Mouse (Mus musculus) heart, embryonic 14.5 days (tissue): ENCODE data around the gene Rbms1. TPM values are rescaled to one million over a fixed set of nuclear protein-coding genes. Genes with fewer than 3 reads are reported as not detected.

ENCODE experiments used
- ATAC-seq: fragments of 200-750 bp; cut with Nextera tagmentation; 2 replicates; pipeline ENCODE4 v1.8.0; 2017; ENCODE audit warnings: low read depth, moderate TSS enrichment; ENCODE audit not compliant: insufficient number of reproducible peaks, insufficient read depth, low FRiP score
- H3K27ac ChIP-seq, 2 experiments: fragments of 200-500 bp in 1 of 2; fragments of 300-500 bp in 1 of 2; sonication (generic) in 1 of 2; replicated peaks in 1 of 2; 2 replicates each; pipeline ENCODE4 v1.5.1; 2012 to 2014; ENCODE audit warnings: low read depth in 2 of 2, low read length in 2 of 2, control low read depth in 1 of 2, mild to moderate bottlenecking in 1 of 2, mixed read lengths in 1 of 2; ENCODE audit not compliant: control insufficient read depth in 1 of 2, insufficient read depth in 1 of 2
- H3K27me3 ChIP-seq: fragments of 300-500 bp; sonication (generic); 2 replicates; pipeline ENCODE4 v1.6.1; 2014; ENCODE audit warnings: mild to moderate bottlenecking, low read length, control low read depth; ENCODE audit not compliant: control insufficient read depth, insufficient read depth
- H3K36me3 ChIP-seq: fragments of 300-500 bp; sonication (generic); 2 replicates; pipeline ENCODE4 v1.6.1; 2014; ENCODE audit warnings: mild to moderate bottlenecking, control low read depth, low read length, mixed read lengths; ENCODE audit not compliant: control insufficient read depth, insufficient read depth
- H3K4me1 ChIP-seq, 2 experiments: fragments of 200-500 bp in 1 of 2; fragments of 300-500 bp in 1 of 2; sonication (generic) in 1 of 2; 2 replicates each; pipeline ENCODE4 v1.6.1; 2012 to 2014; ENCODE audit warnings: low read length in 2 of 2, control low read depth in 1 of 2, mixed read lengths in 1 of 2; ENCODE audit not compliant: control insufficient read depth in 2 of 2, insufficient read depth in 2 of 2
- H3K4me2 ChIP-seq: fragments of 300-500 bp; sonication (generic); 2 replicates; pipeline ENCODE4 v1.6.1; 2014; ENCODE audit warnings: mild to moderate bottlenecking, low read length
- H3K4me3 ChIP-seq, 2 experiments: fragments of 200-500 bp in 1 of 2; fragments of 300-500 bp in 1 of 2; sonication (generic) in 1 of 2; 2 replicates each; pipeline ENCODE4 v1.5.1; 2012 to 2014; ENCODE audit warnings: low read length in 2 of 2, mild to moderate bottlenecking in 2 of 2, control low read depth in 1 of 2, low read depth in 1 of 2, moderate library complexity in 1 of 2; ENCODE audit not compliant: control insufficient read depth in 1 of 2, insufficient read depth in 1 of 2
- H3K9ac ChIP-seq: fragments of 300-500 bp; sonication (generic); 2 replicates; pipeline ENCODE4 v1.6.1; 2014; ENCODE audit warnings: mild to moderate bottlenecking, low read length
- H3K9me3 ChIP-seq: fragments of 300-500 bp; sonication (generic); 2 replicates; pipeline ENCODE4 v1.6.1; 2016; ENCODE audit warnings: low read length, control low read depth; ENCODE audit not compliant: control insufficient read depth
- WGBS: fragments of 180-500 bp; shearing (Covaris S2); extraction: QIAGEN DNeasy Blood & Tissue Kit; methylation state at CpG from one replicate; pipeline ENCODE4 v1.1.7; 2014; 5-methylcytosine and 5-hydroxymethylcytosine counted together
- polyA plus RNA-seq: library from polyadenylated mRNA; unstranded; fragments of >200 nt; fragmentation: Nextera tagmentation; extraction: Ambion mirVana; gene quantifications from 2 replicates; pipeline ENCODE4 v1.2.1, GENCODE M21; 2014

Gene Rbms1
- polyA plus RNA-seq: 79.7 and 84.8 TPM in 2 replicates

DNA sequence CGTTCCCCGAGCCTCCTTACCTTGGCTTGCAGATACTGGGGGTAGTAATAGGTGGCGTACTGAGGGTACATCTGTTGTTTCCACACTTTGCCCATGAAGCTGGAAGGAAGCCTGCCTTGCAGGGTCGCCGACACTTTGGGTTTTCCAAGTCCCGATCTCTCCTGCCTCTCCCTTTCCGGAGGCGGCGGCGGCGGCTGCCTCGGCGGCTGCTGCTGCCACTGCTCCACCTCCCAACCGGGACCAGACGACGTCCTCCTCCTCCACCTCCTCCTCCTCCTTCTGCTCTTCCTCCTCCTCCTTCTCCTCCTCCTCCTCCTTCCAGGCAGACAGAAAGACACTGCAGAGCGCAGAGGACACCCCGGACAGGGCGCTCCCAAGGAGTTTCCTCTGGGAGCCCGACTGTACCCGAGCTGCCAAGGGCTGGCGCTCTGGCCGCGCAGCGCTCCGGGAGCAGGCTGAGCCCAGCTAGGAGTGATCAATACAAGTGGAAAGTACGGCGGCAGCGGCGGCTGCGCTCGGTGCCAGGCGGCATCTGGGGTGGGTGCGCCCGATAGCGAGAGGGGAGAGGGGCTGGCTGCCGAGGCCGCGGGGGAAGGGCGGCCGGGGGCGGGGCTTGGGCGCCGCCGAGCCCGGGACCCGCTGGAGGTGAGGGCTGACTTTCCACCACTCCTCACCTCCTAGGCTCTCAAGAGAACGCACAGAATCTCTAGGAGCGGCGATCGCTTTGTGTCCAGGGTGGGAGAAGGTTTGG lies at the start of gene Rbms1:
Gene Rbms1, minus strand, starts transcription at position 522 of the 751 bp plus-strand sequence.
- H3K4me1 ChIP-seq: peaks cover 4 to 16% of the 10 kb centered on the region in 2 experiments; a peak in 3 of 4 replicates
- peak within 1 kb of the TSS; percentile 74 for H3K4me2 ChIP-seq
- H3K27me3 ChIP-seq: no peaks in the 10 kb centered on the region
- H3K9ac ChIP-seq: peak within 1 kb of the TSS; percentile 97
- no peaks in the 10 kb centered on the region for H3K9me3 ChIP-seq
- H3K4me3 ChIP-seq: peak within 1 kb of the TSS; percentile 88 to 96
- peaks cover 4% of the 10 kb centered on the region; the same call in 1 of the 2 replicates for H3K36me3 ChIP-seq
- peak; percentile 86 for ATAC-seq
- WGBS: 2% methylated on average over 50 of the region's 51 CpGs
- H3K27ac ChIP-seq: peak within 1 kb of the TSS; percentile 97 to 98

DNA sequence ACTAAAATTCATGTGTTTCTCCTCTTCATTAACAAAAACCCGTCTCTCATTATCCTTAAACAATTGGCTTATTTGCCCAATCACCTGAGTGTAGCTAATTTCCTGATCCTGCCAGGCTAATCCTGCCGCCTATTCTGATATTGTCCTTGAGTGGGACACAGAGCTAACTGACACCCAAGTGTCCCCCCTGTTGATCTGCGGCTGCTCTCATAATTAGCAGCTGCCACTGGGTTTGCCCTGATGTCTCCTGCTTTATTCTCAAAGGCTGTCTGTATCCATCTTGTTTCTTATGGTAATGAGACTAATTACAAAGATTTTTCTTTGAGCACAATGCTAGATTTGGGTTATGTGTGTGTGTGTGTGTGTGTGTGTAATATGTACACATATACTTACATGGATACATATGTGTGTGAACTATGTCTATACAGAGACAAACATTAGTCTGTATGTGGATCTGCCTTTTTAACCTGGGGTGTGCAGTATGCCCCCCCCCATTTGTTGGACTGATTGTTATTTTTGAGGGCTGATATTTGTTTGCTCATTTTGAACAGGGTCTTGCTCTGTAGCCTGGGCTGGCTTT lies 49.3 kb upstream of the Rbms1 start:
- H3K9me3 ChIP-seq: no peaks in the 10 kb centered on the region
- H3K4me2 ChIP-seq: no peak overlapping the region
- peaks cover 0 to 2% of the 10 kb centered on the region in 2 experiments; a peak in 1 of 4 replicates for H3K4me1 ChIP-seq
- H3K36me3 ChIP-seq: no peaks in the 10 kb centered on the region
- no peak overlapping the region for H3K4me3 ChIP-seq
- no peak overlapping the region for H3K9ac ChIP-seq
- H3K27me3 ChIP-seq: no peaks in the 10 kb centered on the region
- no peak for ATAC-seq
- WGBS: 75% methylated on average over 3 of the region's 3 CpGs
- no peak overlapping the region for H3K27ac ChIP-seq

DNA sequence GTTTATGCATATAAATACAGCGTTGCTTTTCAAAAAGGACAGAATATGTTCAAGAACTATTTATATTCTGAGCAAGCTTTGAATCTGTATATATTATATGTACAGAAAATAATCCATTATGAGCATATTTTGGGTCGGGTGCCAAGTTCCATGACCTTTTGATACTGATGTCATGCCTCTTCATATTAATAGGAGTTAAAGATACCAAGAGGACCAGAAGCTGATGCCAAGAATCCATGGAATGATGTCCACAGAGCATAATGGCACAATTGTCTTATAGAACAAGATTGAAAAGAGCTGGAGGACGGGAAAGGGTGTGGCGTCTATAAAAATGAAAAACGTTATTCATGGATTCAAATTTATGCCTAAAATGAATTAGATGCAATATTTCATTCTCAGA lies 23.3 kb upstream of the Rbms1 start:
- H3K4me2 ChIP-seq: no peak overlapping the region
- H3K4me1 ChIP-seq: peaks cover 0 to 7% of the 10 kb centered on the region in 2 experiments; a peak in 2 of 4 replicates
- no peak overlapping the region for H3K9ac ChIP-seq
- H3K27me3 ChIP-seq: no peaks in the 10 kb centered on the region
- no peak overlapping the region for H3K27ac ChIP-seq
- H3K4me3 ChIP-seq: no peak overlapping the region
- no peak for ATAC-seq
- no peaks in the 10 kb centered on the region for H3K36me3 ChIP-seq
- 55% methylated on average over 5 of the region's 5 CpGs for WGBS
- H3K9me3 ChIP-seq: no peaks in the 10 kb centered on the region

DNA sequence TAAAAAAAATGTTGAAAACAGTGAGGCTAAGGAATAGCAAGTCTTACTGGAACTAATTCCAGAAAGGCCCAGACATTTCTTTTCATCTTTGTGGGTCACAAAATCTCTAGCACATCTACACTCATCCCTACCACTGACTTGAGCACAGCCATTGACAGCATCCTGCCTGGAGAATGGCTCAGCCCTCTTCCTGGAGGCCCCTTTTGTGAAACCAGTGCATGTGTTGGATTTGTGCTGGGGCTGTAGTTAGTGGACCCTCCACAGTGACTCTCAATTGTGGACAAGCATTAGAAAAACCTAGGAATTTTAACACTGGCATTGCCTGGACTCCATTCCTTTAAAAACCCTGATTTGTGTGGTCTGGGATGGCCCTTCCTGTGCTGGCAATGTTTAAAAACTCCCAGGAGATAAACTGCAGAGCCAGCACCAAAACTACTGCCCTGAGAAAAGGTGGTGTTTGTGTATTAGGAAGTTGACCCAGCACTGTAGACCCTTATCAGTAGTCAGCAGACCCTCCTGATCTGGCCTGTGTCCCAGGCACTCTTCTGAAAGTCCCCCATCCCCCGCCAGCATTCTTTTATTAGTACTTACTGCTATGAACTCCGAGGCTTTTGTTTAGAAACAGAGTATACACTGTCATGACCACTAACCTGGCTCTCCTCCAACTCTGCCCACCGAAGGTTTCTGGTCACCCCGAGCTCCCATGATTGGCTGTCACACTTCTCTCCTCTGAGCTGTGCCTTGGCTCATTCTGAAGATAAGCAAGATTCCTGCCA lies 15.7 kb upstream of the Rbms1 start:
- WGBS: 1% methylated on average over 4 of the region's 4 CpGs
- peak overlapping the region; percentile 93 for H3K27ac ChIP-seq
- no peak overlapping the region for H3K9ac ChIP-seq
- no peaks in the 10 kb centered on the region for H3K9me3 ChIP-seq
- peak overlapping the region; percentile 27 for H3K4me2 ChIP-seq
- no peaks in the 10 kb centered on the region for H3K36me3 ChIP-seq
- peak; percentile 95 for ATAC-seq
- no peaks in the 10 kb centered on the region for H3K27me3 ChIP-seq
- H3K4me1 ChIP-seq: peaks cover 11 to 27% of the 10 kb centered on the region in 2 experiments
- no peak overlapping the region for H3K4me3 ChIP-seq

DNA sequence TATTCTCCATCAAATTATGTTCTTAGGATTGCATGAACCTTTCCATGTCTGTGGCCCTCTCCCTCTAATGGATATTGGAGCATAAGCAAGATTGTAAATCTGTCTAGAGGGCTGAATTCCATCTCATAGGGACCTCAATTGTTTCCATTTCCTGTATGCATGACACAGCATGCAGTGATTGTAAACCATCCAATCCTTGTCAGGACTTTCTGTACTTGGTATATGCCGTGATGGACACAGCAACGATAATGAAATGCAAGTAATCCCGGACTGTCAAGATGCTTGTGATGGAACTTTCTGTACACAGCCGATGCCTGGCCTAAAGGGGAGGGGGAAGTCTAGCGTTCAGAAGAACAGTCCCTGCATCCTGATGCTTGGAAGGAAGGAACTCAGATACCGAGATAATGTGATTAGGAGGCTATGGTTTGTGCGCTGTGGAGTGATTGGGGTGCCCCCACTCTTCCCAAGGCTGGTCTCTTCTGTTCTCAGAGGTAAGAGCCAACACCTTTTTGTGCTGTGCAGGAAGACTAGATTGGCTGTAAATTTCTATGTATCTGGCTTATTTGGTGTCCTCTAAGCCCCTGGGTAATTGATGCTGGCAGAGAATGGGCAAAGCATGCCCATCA lies 9.3 kb upstream of the Rbms1 start:
- Histone ChIP-seq H3K27me3 (no peaks in the 10 kb centered on the region), H3K4me1 (peaks cover 2 to 3% of the 10 kb centered on the region in 2 experiments; a peak in 1 of 4 replicates), H3K9me3 (no peaks in the 10 kb centered on the region), H3K4me2 (no peak overlapping the region), H3K9ac (no peak overlapping the region), H3K36me3 (no peaks in the 10 kb centered on the region), H3K4me3 (no peak overlapping the region), H3K27ac (no peak overlapping the region)
- 62% methylated on average over 7 of the region's 7 CpGs for whole genome bisulfite sequencing
- ATAC-seq: no peak

DNA sequence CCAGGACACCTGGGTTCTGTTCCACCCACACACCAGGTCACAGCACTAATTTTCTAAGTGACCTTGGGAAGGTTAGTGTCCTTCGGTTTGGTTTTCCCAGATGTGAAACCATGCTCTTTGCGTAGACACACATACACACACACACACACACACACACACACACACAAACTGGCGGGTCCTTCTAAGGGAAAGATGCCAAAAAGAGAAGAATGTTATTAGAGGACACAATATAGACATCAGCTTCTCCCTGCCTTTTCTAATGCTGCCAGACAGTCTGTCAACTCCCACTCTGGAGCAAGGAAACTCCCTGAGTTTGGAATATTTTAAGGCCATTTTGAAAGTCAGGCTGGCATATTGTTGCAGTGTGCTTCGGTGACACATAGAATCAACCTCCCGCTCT lies 624 bp upstream of the Rbms1 start:
- Histone ChIP-seq H3K27me3 (no peaks in the 10 kb centered on the region), H3K9me3 (no peaks in the 10 kb centered on the region), H3K4me2 (peak overlapping the region; percentile 74), H3K27ac (peak overlapping the region; percentile 97 to 98), H3K4me1 (peaks cover 4 to 16% of the 10 kb centered on the region in 2 experiments; a peak in 3 of 4 replicates), H3K36me3 (peaks cover 4% of the 10 kb centered on the region; the same call in 1 of the 2 replicates), H3K9ac (peak overlapping the region; percentile 97), H3K4me3 (peak overlapping the region; percentile 88 to 96)
- ATAC-seq: no peak
- 5% methylated on average over 5 of the region's 5 CpGs for WGBS
